Mouse (Mus musculus): Measurements from ENCODE around the gene Med13l. TPM values are rescaled to one million over a fixed set of nuclear protein-coding genes. Genes with fewer than 3 reads are reported as not detected.
A peak's percentile ranks its signal among the peaks of the same experiment; 100 is the strongest.

The Med13l gene
- total RNA-seq, 4 experiments from 2014 or later, result 22.2 to 35.0 (median 32.5) TPM

- peak; percentile 62 for DNase-seq (ENCODE audit: low spot score)
These were observed 221.1 kb downstream of the Med13l start for GRCm38 (mm10) chr5:118781598-118781997.

GRCm38 (mm10) chr5:118782139-118782538 is 221.7 kb downstream of the Med13l start:
- no peak for DNase-seq (ENCODE audit: low spot score)

GRCm38 (mm10) chr5:118789226-118789625 is 228.7 kb downstream of the Med13l start:
- no peak for DNase-seq (ENCODE audit: low spot score)

- DNase-seq (ENCODE audit: low spot score), result no peak
These were observed 229.3 kb downstream of the Med13l start for GRCm38 (mm10) chr5:118789776-118790175.

- no peak for DNase-seq (ENCODE audit: low spot score)
These were observed 237.3 kb downstream of the Med13l start for GRCm38 (mm10) chr5:118797811-118798210.

- DNase-seq (ENCODE audit: low spot score), result no peak
These were observed 241.1 kb downstream of the Med13l start for GRCm38 (mm10) chr5:118801592-118801991.

GRCm38 (mm10) chr5:118802036-118802435 is 241.6 kb downstream of the Med13l start:
- DNase-seq (ENCODE audit: low spot score), result no peak

GRCm38 (mm10) chr5:118808946-118809345 is 248.5 kb downstream of the Med13l start:
- no peak for DNase-seq (ENCODE audit: low spot score)

GRCm38 (mm10) chr5:118809588-118809987 is 249.1 kb downstream of the Med13l start:
- no peak for DNase-seq (ENCODE audit: low spot score)

- DNase-seq (ENCODE audit: low spot score), result no peak
These were observed 251.2 kb downstream of the Med13l start for GRCm38 (mm10) chr5:118811690-118812089.

- peak; percentile 46 for DNase-seq (ENCODE audit: low spot score)
These were observed 251.9 kb downstream of the Med13l start for GRCm38 (mm10) chr5:118812421-118812820.

- peak; percentile 26 for DNase-seq (ENCODE audit: low spot score)
These were observed 252.5 kb downstream of the Med13l start for GRCm38 (mm10) chr5:118812947-118813401.

- no peak for DNase-seq (ENCODE audit: low spot score)
These were observed 253.6 kb downstream of the Med13l start for GRCm38 (mm10) chr5:118814052-118814451.
